ENCODE assay signal across 27 mouse cellular contexts in genomic region chr8:11896677-11897076, GRCm38 (mm10). TPM values are rescaled to one million over a fixed set of nuclear protein-coding genes. Genes with fewer than 3 reads are reported as not detected.
DNase-seq lines count a peak whose midpoint lies in the region; ATAC-seq lines count a peak whose summit lies in the region.
"Had no signal": no experiment of that assay in that cellular context is flagged by ENCODE, and none has a peak within 500 bp of the region (broad histone marks: within the 10 kb centered on the region; RNA-seq: fewer than 3 reads in every experiment).

No protein-coding gene starts in this region.

- peak; percentile 79 for ATAC-seq in forebrain, embryonic 13.5 days
- no peak for ATAC-seq in forebrain, embryonic 11.5 days (replicated peaks; ENCODE audit: low FRiP score)
- 0 out of 2 replicates have a peak, but pooled peaks have one; percentile 27 for ATAC-seq in hindbrain, embryonic 14.5 days (ENCODE audit: low FRiP score)
- ATAC-seq: intestine, embryonic 16.5 days; liver, postnatal 0 days had no signal

- H3K4me2 ChIP-seq in forebrain, embryonic 13.5 days: peak overlapping the region; percentile 32; the same call in 1 of the 2 replicates
- no peak overlapping the region for H3K4me2 ChIP-seq in forebrain, embryonic 11.5 days (ENCODE audit: low read depth, low read length, severe bottlenecking)
- no peak overlapping the region for H3K4me2 ChIP-seq in hindbrain, embryonic 14.5 days (replicated peaks)

- 24% methylated on average over 10 of the region's 10 CpGs for WGBS in forebrain, embryonic 13.5 days
- 54% methylated on average over 10 of the region's 10 CpGs for WGBS in forebrain, embryonic 11.5 days
- WGBS in hindbrain, embryonic 14.5 days: 33% methylated on average over 10 of the region's 10 CpGs

- H3K9ac ChIP-seq in forebrain, embryonic 13.5 days: peak overlapping the region; percentile 14; the same call in 1 of the 2 replicates
- H3K9ac ChIP-seq in forebrain, embryonic 11.5 days (ENCODE audit: low read length): no peak overlapping the region
- no peak overlapping the region for H3K9ac ChIP-seq in hindbrain, embryonic 14.5 days
- H3K9ac ChIP-seq: liver, postnatal 0 days had no signal

- H3K27me3 ChIP-seq in forebrain, embryonic 13.5 days: peaks cover 50% of the 10 kb centered on the region
- H3K27me3 ChIP-seq in forebrain, embryonic 11.5 days (ENCODE audit: control insufficient read depth, insufficient read depth, low read length): peaks cover 10% of the 10 kb centered on the region
- H3K27me3 ChIP-seq in hindbrain, embryonic 14.5 days (ENCODE audit: control insufficient read depth, insufficient read depth, low read length): no peaks in the 10 kb centered on the region; the same call in 1 of the 2 replicates

- no peak for DNase-seq in forebrain, embryonic 11.5 days (ENCODE audit: low spot score)
- DNase-seq in retina, postnatal 1 day: peak; percentile 35
- no peak for DNase-seq in retina, embryonic 14.5 days (ENCODE audit: low spot score)
- peak; percentile 24 for DNase-seq in hindbrain, embryonic 14.5 days (ENCODE audit: low spot score)
- no peak for DNase-seq in cerebellum, postnatal 4 days (ENCODE audit: low spot score in 2 of 2)
- DNase-seq in lung, postnatal 10 days: no peak
- DNase-seq: cerebellum, adult 8-10 months; gastrocnemius, postnatal 10 days; heart, adult 18-20 months; heart, postnatal 36 days; kidney, postnatal 36 days; left cerebral cortex, postnatal 4 days; liver; liver, postnatal 0 days; lung, postnatal 14 days; right cerebral cortex, postnatal 4 days; thymus, postnatal 14 days had no signal

- H3K27ac ChIP-seq in forebrain, embryonic 13.5 days: peak overlapping the region; percentile 28
- no peak overlapping the region for H3K27ac ChIP-seq in forebrain, embryonic 11.5 days (ENCODE audit: low read depth, low read length)
- H3K27ac ChIP-seq in hindbrain, embryonic 14.5 days: no peak overlapping the region
- H3K27ac ChIP-seq: left cerebral cortex, adult 2 months; stomach, postnatal 0 days had no signal

- H3K36me3 ChIP-seq in forebrain, embryonic 13.5 days (ENCODE audit: poor library complexity, severe bottlenecking): no peaks in the 10 kb centered on the region
- no peaks in the 10 kb centered on the region for H3K36me3 ChIP-seq in forebrain, embryonic 11.5 days (ENCODE audit: control insufficient read depth, insufficient read depth, low read length)
- H3K36me3 ChIP-seq in hindbrain, embryonic 14.5 days (replicated peaks; ENCODE audit: control insufficient read depth, insufficient read depth): no peaks in the 10 kb centered on the region
- H3K36me3 ChIP-seq: G1E had no signal

- no peak overlapping the region for H3K4me3 ChIP-seq in forebrain, embryonic 13.5 days
- H3K4me3 ChIP-seq in forebrain, embryonic 11.5 days (ENCODE audit: low read depth, low read length): no peak overlapping the region
- H3K4me3 ChIP-seq in hindbrain, embryonic 14.5 days (replicated peaks; ENCODE audit: low read length): no peak overlapping the region
- H3K4me3 ChIP-seq: erythroblast, embryonic 14.5 days; left cerebral cortex, adult 2 months had no signal

- H3K4me1 ChIP-seq in forebrain, embryonic 13.5 days: peaks cover 18% of the 10 kb centered on the region
- peaks cover 6% of the 10 kb centered on the region; the same call in 1 of the 2 replicates for H3K4me1 ChIP-seq in forebrain, embryonic 11.5 days (replicated peaks; ENCODE audit: control insufficient read depth, insufficient read depth, low read length)
- 0 out of 2 replicates have a peak, but pooled peaks cover 12% of the 10 kb centered on the region for H3K4me1 ChIP-seq in hindbrain, embryonic 14.5 days (replicated peaks; ENCODE audit: control insufficient read depth, insufficient read depth, low read length)

- no peaks in the 10 kb centered on the region for H3K9me3 ChIP-seq in forebrain, embryonic 13.5 days (replicated peaks)
- no peaks in the 10 kb centered on the region for H3K9me3 ChIP-seq in forebrain, embryonic 11.5 days (ENCODE audit: control insufficient read depth, low read length)
- H3K9me3 ChIP-seq in hindbrain, embryonic 14.5 days (ENCODE audit: control insufficient read depth, low read length): no peaks in the 10 kb centered on the region
- H3K9me3 ChIP-seq: G1E had no signal

RNA-seq across cellular contexts. Expression of gene Tex29, which starts 56.4 kb away (rescaled TPM):
- polyA plus RNA-seq in forebrain, embryonic 13.5 days (2015; fragmentation: Nextera tagmentation; extraction: Ambion mirVana): 0.30 and 0.89 TPM in 2 replicates
- 0.24 TPM in 1 of 2 replicates, not detected in the other for polyA plus RNA-seq in forebrain, embryonic 11.5 days (2014; fragmentation: Nextera tagmentation; extraction: Ambion mirVana)
- polyA plus RNA-seq in hindbrain, embryonic 14.5 days (2014; fragmentation: Nextera tagmentation; extraction: Ambion mirVana): 0.42 and 0.64 TPM in 2 replicates
- polyA plus RNA-seq: embryonic facial prominence, embryonic 11.5 days; erythroblast, embryonic 14.5 days; heart, embryonic 14.5 days; intestine, embryonic 16.5 days; kidney, embryonic 14.5 days; liver, postnatal 0 days; midbrain, postnatal 0 days; stomach, postnatal 0 days had no signal

Comparison
In these comparisons a context has a peak if more than half of its experiments do, and no peak if none do; other contexts are left out.
1. DNase-seq: peak in retina, postnatal 1 day (single experiment) and hindbrain, embryonic 14.5 days (single experiment); none in forebrain, embryonic 11.5 days (single experiment), retina, embryonic 14.5 days (single experiment), cerebellum, postnatal 4 days (0 of 2) and lung, postnatal 10 days (single experiment).